Mouse (Mus musculus): Measurements from ENCODE around the gene Pdgfb.

The Pdgfb gene

GRCm38 (mm10) chr15:80014321-80015210 is at the start of gene Pdgfb:
TSS of gene Pdgfb (minus strand) at chr15:80014977.
- DNase-seq, result peak; percentile 82

DNA sequence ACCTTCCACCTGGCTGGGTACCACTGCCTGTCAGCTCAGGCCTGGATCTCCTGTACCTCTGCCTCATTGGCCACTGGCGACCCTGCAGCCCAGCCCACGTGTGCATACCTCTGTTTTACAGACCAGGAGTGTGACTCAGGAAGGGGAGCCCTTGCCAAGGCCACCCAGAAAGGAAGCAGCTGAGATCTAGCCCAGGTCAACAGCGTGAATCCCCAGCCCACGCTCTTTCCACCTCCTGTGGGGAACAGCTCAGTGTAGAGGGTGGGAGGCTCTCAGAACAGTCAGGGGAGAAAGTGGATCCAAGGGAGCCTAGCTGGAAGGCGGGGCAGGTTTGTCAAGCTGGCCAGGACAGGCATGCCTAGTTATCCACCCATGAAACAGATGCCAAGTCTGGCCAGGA is 48.0 kb upstream of the Pdgfb start:
- no peak for DNase-seq

DNA sequence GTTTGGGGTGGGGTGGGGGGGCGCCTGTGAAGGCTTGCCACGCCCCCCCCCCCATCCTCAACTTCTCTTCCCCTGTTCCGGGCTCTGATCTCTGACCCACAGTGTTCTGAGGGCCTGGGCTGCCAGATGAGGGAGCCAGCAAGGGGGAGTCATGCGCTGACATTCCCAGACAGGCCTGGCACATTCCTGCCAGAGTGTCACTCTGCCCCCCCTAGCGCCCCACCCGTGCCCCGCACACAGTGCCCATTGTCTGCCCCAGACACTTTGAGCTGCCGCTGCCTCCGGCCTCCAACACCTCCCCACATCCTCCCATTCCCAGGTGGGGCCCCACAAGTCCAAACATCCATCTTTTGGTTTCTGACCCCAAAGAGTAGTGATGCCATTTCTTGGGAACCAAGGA is 47.6 kb upstream of the Pdgfb start:
- DNase-seq, result no peak

GRCm38 (mm10) chr15:80061071-80061550 is 46.3 kb upstream of the Pdgfb start:
- no peak for DNase-seq

DNA sequence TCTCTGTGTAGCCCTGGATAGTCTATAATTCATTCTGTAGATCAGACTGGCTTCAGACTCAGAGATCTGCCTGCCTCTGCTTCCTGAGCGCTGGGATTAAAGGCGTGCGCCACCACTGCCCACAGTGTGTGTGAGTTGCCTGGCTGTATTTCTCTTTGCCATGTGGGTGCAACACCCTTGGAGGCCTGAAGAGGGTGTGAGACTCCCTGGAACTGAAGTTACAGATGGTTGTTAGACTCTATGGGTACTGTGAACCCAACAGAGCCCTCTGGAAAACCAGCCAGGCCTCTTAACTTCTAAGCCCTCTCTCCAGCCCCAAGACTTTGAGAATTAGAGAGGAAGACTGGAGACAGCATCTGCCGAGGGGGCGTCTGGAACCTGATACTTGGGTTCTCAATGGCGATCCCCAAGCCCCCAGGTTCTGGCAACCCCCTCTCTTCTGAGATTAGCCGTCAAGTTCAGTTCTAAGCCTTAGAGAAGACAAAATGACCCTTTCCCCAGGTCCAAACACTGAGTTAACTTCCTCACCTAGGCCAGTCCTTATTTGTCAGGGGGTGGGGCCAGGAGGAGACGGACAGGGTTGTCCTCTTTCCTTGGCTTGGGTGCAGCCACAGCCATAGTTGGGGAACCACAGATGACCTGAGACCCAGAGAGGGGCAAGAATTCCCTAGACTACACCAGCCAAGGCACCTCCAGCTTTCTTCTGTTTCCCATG is 45.7 kb upstream of the Pdgfb start:
- peak; percentile 24 for DNase-seq

DNA sequence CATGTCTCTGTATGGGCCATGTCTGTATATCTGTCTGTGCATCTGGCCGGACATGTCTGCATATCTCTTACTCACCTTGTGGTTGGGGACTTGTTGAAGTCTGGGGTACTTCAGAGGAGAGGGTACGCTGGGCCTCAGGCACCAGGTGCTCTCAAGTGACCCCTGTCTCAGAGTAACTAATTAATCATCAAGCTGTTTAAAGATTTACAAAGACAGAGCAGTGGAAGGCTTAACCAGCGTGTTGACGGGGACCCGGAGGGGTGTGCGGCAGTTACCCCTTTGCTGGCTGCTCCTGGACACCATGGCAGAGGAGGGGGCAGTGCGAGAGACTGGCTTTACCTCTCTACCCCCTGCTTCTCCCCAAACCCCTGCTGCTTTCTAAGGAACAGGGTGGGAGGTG is 44.8 kb upstream of the Pdgfb start:
- peak; percentile 76 for DNase-seq

DNA sequence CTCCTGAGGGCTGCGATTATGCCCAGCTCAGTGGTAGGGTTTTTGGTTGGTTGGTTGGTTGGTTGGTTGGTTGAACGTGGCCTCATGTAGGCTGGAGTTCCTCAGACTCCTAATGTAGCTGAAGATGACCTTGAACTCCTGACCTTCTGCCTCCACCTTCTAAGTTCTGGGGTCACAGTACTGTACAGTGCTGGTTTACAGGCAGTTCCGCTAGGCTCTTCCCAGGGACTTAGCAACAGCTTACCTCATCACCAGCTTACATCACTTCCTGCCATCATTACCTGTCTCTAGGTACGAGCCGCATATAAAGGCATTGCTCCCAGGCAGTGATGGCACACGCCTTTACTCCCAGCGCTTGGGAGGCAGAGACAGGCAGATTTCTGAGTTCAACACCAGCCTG is 43.4 kb upstream of the Pdgfb start:
- no peak for DNase-seq

- DNase-seq, result no peak
Measured at GRCm38 (mm10) chr15:80054034-80054710, 39.4 kb upstream of the Pdgfb start.

GRCm38 (mm10) chr15:80053381-80054033 is 38.7 kb upstream of the Pdgfb start:
- DNase-seq, result no peak

- no peak for DNase-seq
Measured at GRCm38 (mm10) chr15:80051782-80052181, 37.0 kb upstream of the Pdgfb start.

DNA sequence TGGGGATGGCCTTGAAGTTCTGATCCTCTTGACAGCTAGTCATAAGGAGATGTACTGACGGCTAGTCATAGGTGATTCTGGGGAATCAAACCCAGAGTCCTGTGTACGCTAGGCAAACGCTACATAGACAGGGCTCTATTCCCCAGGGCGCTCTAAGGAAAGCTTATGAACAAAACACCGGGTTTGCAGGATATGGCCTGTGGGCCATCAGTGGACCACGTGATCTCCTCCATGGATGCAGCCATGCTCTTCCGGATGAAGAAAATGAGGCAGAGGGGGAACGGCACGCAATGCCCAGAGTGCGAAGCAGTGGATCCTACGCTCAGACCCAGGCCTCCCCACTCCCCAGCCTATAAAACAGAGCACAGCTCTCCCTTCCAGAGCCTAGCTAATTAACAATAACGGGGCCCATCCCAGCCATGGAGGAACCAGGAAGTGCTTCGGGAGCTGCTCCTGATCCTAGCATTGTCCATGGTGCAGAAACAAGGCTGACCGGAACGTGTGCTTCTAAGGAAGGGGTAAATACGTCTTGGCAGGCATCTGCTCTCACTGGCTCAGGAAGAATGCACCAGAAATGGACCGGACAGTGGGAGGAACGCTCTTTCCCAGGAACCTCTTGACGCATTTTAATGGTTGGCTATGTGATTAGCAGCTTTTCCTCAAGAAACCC is 36.5 kb upstream of the Pdgfb start:
- no peak for DNase-seq

DNA sequence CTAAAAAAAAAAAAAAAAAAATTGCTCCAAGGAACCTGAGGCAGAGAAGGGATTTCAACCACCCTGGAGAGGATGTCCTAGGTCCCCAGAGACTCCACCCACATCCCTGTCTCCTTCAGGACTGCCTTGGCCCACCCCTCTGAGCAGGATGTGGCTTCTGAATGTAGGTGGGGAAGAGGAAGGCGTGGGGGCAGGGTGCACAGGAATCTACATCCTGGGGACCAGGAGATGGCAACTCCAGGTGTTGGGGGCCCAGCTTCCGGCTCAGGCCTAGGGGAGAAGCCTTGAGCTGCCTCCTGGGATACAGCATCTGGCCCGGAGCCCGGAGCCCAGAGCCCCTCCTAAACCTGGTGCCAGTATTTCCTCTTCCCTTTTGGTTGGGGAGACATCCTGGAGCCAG is 35.3 kb upstream of the Pdgfb start:
- peak; percentile 38 for DNase-seq

DNA sequence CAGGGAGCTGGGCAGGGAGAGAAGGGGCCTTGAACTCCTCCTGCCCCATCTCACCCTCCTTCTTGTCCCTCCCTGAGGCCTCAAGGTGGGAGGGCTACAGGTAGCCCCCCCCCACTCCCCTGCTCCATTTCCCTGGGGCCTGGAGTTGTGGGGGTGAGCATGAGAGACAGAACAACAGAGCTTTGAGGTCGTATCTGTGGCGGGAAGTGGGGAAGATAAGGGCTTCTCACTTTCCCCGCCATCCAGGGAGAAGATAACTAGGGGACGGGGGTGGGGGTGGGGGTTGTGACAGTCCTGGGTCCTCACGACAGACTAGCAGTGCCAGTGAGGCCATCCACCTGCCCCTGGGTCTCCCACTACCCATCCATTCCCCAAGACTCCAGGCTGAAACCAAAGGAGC is 33.2 kb upstream of the Pdgfb start:
- no peak for DNase-seq

- no peak for DNase-seq
Measured at GRCm38 (mm10) chr15:80047242-80047641, 32.5 kb upstream of the Pdgfb start.

DNA sequence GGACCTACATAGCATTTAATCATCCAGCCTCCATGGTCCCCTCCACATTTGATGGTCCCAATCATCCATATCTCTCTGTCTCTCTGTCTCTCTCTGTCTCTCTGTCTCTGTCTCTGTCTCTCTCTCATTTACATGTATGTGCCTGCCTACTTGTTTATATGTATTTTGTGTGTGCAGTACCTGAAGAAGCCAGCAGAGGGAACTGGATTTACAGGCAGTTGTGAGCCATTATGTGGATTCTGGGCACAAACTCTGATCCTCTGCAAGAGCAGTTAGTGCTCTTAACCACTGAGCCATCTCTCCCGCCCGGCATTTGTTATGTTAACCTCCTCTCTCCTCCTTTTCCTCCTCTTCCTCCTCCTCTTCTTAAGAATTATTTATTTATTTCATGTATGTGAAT is 31.0 kb upstream of the Pdgfb start:
- no peak for DNase-seq

GRCm38 (mm10) chr15:80044249-80044648 is 29.5 kb upstream of the Pdgfb start:
- DNase-seq, result no peak

DNA sequence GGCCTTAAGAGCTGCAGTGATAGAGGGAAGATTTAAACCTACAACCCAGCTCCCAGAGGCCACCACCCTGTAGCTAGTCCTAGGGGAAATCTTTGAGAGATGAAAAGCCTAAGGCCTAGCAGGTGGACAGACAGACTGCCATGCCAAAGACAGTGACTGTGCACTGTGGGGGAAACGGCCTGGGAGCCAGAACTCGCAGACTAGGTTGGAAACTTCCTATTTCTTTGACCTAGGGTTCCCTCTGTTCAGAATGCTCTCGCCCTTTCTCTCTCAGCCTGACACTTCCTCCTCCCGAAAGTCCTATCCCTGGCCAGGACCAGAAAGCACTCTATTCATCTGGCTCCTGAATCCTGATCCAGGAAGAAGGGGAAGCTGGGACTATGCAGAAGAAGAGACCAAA is 27.4 kb upstream of the Pdgfb start:
- no peak for DNase-seq

- DNase-seq, result no peak
Measured at GRCm38 (mm10) chr15:80038110-80038391, 23.3 kb upstream of the Pdgfb start.

DNA sequence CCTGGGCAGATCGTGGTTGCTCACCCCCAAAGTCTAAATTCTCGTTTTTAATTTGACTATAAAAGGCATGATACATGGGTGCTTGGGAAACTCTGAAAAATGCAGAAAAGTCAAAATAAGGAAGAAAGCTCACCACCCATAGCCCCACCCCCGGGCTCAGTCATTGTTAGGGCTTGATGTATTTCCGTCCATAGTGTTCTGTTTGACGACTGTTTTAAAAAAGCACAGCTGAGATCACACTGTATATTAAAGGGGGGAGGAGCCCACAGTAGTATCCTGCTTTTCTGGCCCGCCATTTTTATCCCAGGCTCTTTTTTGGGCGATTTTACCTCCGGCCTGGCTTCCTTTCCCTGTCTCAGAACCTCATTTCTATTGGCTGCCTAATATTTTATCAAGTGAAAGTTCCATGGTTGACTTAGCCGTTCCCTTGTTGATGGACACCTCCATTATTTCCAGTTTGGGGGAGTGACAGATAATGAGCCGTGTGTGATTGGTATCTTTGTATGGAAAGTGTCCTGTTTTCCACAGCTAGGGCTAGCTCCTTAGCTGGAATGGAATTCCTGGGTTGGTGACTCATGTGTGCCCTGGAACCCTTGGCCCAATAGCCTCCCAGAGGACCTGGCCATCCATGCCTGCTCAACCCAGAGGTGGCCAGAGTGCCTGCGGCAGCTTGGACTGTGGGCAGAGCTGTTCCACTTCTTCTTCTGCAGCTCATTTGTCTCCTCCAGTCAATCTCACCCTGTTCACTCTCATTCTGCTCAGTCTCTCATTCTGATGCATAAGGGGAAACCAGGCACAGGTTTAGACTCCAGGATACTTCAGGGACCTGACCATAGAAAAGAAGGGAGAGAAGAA is 22.7 kb upstream of the Pdgfb start:
- DNase-seq, result no peak

DNA sequence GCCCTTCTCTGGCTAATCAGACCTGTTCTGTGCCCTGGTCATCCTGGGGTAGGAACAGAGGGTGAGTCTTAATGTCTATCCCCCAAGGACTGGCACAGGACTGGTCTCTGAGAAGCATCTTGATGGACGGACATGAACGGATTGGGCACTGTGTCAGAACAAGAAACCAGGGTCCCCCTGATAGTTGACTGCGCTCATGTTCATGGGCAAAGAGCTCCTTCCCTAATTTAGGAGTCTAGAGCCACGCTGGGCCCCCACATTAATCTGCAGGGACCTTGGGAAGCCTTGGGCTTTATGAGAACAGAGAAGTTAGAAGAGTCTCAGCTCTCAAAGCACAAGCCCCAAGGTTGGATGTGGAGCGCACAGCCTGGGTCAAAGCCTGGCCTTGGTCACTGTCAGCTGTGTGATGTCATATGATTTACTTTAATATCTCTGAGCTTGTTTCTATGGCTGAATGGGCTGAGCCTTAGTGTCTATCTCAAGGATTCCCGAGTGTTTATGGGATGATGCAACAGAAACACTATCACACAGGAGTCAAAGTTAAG is 20.6 kb upstream of the Pdgfb start:
- DNase-seq, result no peak

- DNase-seq, result no peak
Measured at GRCm38 (mm10) chr15:80034913-80035312, 20.1 kb upstream of the Pdgfb start.
